ENCODE assay signal across 24 mouse cellular contexts in genomic region chr9:109068095-109068735, GRCm38 (mm10). TPM values are rescaled to one million over a fixed set of nuclear protein-coding genes. Genes with fewer than 3 reads are reported as not detected.
DNase-seq lines count a peak whose midpoint lies in the region; ATAC-seq and TF ChIP-seq lines count a peak whose summit lies in the region.
"Had no signal": no experiment of that assay in that cellular context is flagged by ENCODE, and none has a peak within 500 bp of the region (broad histone marks: within the 10 kb centered on the region; RNA-seq: fewer than 3 reads in every experiment).

No protein-coding gene starts in this region.

- peak; percentile 37 for TF ChIP-seq CTCF in forebrain, postnatal 0 days (IDR thresholded peaks at IDR 0.05; ENCODE audit: low read depth)
- peak; percentile 47 for TF ChIP-seq CTCF in kidney, postnatal 0 days (IDR thresholded peaks at IDR 0.05; ENCODE audit: low read depth)
- peak; percentile 32; the same call in 1 of the 2 replicates for TF ChIP-seq CTCF in lung, postnatal 0 days (IDR thresholded peaks at IDR 0.05)

- TF ChIP-seq EP300 in lung, postnatal 0 days (IDR thresholded peaks at IDR 0.05), result no peak

- no peak overlapping the region for H3K27ac ChIP-seq in forebrain, postnatal 0 days (ENCODE audit: low read depth, low read length)
- H3K27ac ChIP-seq in forebrain, embryonic 10.5 days, result no peak overlapping the region
- H3K27ac ChIP-seq in kidney, postnatal 0 days, result no peak overlapping the region
- H3K27ac ChIP-seq in kidney, embryonic 16.5 days (ENCODE audit: low read length), result no peak overlapping the region
- no peak overlapping the region for H3K27ac ChIP-seq in lung, postnatal 0 days (ENCODE audit: low read length)
- H3K27ac ChIP-seq: embryonic facial prominence, embryonic 10.5 days; forebrain, embryonic 13.5 days; heart, embryonic 10.5 days; hindbrain, embryonic 14.5 days; limb, embryonic 12.5 days; neural tube, embryonic 12.5 days had no signal

- no peaks in the 10 kb centered on the region for H3K9me3 ChIP-seq in forebrain, postnatal 0 days (ENCODE audit: low read length)
- H3K9me3 ChIP-seq in forebrain, embryonic 10.5 days, result no peaks in the 10 kb centered on the region
- H3K9me3 ChIP-seq in kidney, postnatal 0 days (replicated peaks; ENCODE audit: low read length), result no peaks in the 10 kb centered on the region
- no peaks in the 10 kb centered on the region for H3K9me3 ChIP-seq in kidney, embryonic 16.5 days (ENCODE audit: low read length)
- H3K9me3 ChIP-seq in lung, postnatal 0 days (ENCODE audit: low read length), result no peaks in the 10 kb centered on the region
- H3K9me3 ChIP-seq: embryonic facial prominence, embryonic 10.5 days; forebrain, embryonic 13.5 days; heart, embryonic 10.5 days; limb, embryonic 12.5 days; neural tube, embryonic 12.5 days had no signal

- WGBS in forebrain, postnatal 0 days, result 92% methylated on average over 3 of the region's 3 CpGs
- 93% methylated on average over 3 of the region's 3 CpGs for WGBS in forebrain, embryonic 10.5 days
- 83% methylated on average over 3 of the region's 3 CpGs for WGBS in kidney, postnatal 0 days
- 88% methylated on average over 3 of the region's 3 CpGs for WGBS in kidney, embryonic 16.5 days
- WGBS in lung, postnatal 0 days, result 94% methylated on average over 3 of the region's 3 CpGs

- no peak overlapping the region for H3K4me3 ChIP-seq in forebrain, postnatal 0 days (ENCODE audit: low read depth, low read length)
- H3K4me3 ChIP-seq in forebrain, embryonic 10.5 days, result no peak overlapping the region
- no peak overlapping the region for H3K4me3 ChIP-seq in kidney, postnatal 0 days (replicated peaks; ENCODE audit: low read depth, low read length)
- no peak overlapping the region for H3K4me3 ChIP-seq in kidney, embryonic 16.5 days (ENCODE audit: low read length)
- H3K4me3 ChIP-seq in lung, postnatal 0 days (ENCODE audit: low read depth, low read length), result no peak overlapping the region
- H3K4me3 ChIP-seq: embryonic facial prominence, embryonic 10.5 days; forebrain, embryonic 13.5 days; heart, embryonic 10.5 days; limb, embryonic 12.5 days; neural tube, embryonic 12.5 days had no signal

- no peaks in the 10 kb centered on the region for H3K27me3 ChIP-seq in forebrain, postnatal 0 days (ENCODE audit: insufficient read depth, low read length)
- H3K27me3 ChIP-seq in forebrain, embryonic 10.5 days (ENCODE audit: poor library complexity, severe bottlenecking), result no peaks in the 10 kb centered on the region
- H3K27me3 ChIP-seq in kidney, postnatal 0 days (ENCODE audit: insufficient read depth, low read length), result no peaks in the 10 kb centered on the region
- H3K27me3 ChIP-seq in kidney, embryonic 16.5 days (ENCODE audit: insufficient read depth, low read length), result no peaks in the 10 kb centered on the region
- no peaks in the 10 kb centered on the region for H3K27me3 ChIP-seq in lung, postnatal 0 days (replicated peaks; ENCODE audit: insufficient read depth, low read length)
- H3K27me3 ChIP-seq: forebrain, embryonic 13.5 days; limb, embryonic 12.5 days; neural tube, embryonic 12.5 days; Patski had no signal

- H3K4me1 ChIP-seq in forebrain, postnatal 0 days (ENCODE audit: insufficient read depth), result peaks cover 10% of the 10 kb centered on the region; the same call in 1 of the 2 replicates
- H3K4me1 ChIP-seq in forebrain, embryonic 10.5 days, result peaks cover 13% of the 10 kb centered on the region
- peaks cover 7% of the 10 kb centered on the region for H3K4me1 ChIP-seq in kidney, postnatal 0 days (replicated peaks; ENCODE audit: insufficient read depth, low read length)
- H3K4me1 ChIP-seq in kidney, embryonic 16.5 days (ENCODE audit: insufficient read depth, low read length), result peaks cover 8% of the 10 kb centered on the region
- H3K4me1 ChIP-seq in lung, postnatal 0 days (ENCODE audit: insufficient read depth, low read depth, low read length), result peaks cover 4% of the 10 kb centered on the region; the same call in 1 of the 2 replicates

- H3K9ac ChIP-seq in forebrain, postnatal 0 days, result no peak overlapping the region
- no peak overlapping the region for H3K9ac ChIP-seq in kidney, postnatal 0 days (ENCODE audit: low read depth, low read length)
- no peak overlapping the region for H3K9ac ChIP-seq in kidney, embryonic 16.5 days (replicated peaks; ENCODE audit: low read length)
- no peak overlapping the region for H3K9ac ChIP-seq in lung, postnatal 0 days (replicated peaks; ENCODE audit: low read depth)
- H3K9ac ChIP-seq: forebrain, embryonic 13.5 days; hindbrain, embryonic 14.5 days; limb, embryonic 12.5 days; neural tube, embryonic 12.5 days had no signal

- no peak for DNase-seq in forebrain, postnatal 0 days
- DNase-seq in forebrain, embryonic 10.5 days (ENCODE audit: extremely low spot score, low spot score), result no peak
- DNase-seq in kidney, postnatal 0 days (ENCODE audit: low spot score), result peak; percentile 40
- no peak for DNase-seq in lung, postnatal 0 days (ENCODE audit: low spot score)
- no peak for DNase-seq in lung, postnatal 4 days
- peak; percentile 64 for DNase-seq in yolk sac, embryonic 10.5 days (ENCODE audit: low spot score)
- DNase-seq in lung, postnatal 10 days, result no peak
- DNase-seq: adrenal gland, adult 8-10 months; cerebellum, adult 9-10 months; layer of hippocampus, adult 9-11 months; lung, adult 18-20 months; lung, postnatal 36 days; right cerebral cortex, adult 18-20 months; thymus, adult 18-20 months; thymus, postnatal 4 days had no signal

- ATAC-seq in forebrain, postnatal 0 days, result no peak
- ATAC-seq in kidney, postnatal 0 days (replicated peaks; ENCODE audit: low FRiP score, low read depth), result no peak
- ATAC-seq in kidney, embryonic 16.5 days (ENCODE audit: low FRiP score, low TSS enrichment), result no peak
- no peak for ATAC-seq in lung, postnatal 0 days
- ATAC-seq: forebrain, embryonic 13.5 days; intestine, embryonic 16.5 days; Patski had no signal

- peaks cover 81% of the 10 kb centered on the region for H3K36me3 ChIP-seq in forebrain, postnatal 0 days (ENCODE audit: insufficient read depth)
- H3K36me3 ChIP-seq in forebrain, embryonic 10.5 days (replicated peaks), result peaks cover 90% of the 10 kb centered on the region
- H3K36me3 ChIP-seq in kidney, postnatal 0 days (ENCODE audit: insufficient read depth, low read length), result peaks cover 48% of the 10 kb centered on the region
- peaks cover 62% of the 10 kb centered on the region for H3K36me3 ChIP-seq in kidney, embryonic 16.5 days (ENCODE audit: insufficient read depth, low read length)
- H3K36me3 ChIP-seq in lung, postnatal 0 days (ENCODE audit: insufficient read depth, low read length), result peaks cover 39% of the 10 kb centered on the region

- no peak overlapping the region for H3K4me2 ChIP-seq in forebrain, postnatal 0 days (ENCODE audit: low read depth)
- H3K4me2 ChIP-seq in kidney, postnatal 0 days (ENCODE audit: low read length), result no peak overlapping the region
- H3K4me2 ChIP-seq in kidney, embryonic 16.5 days (replicated peaks; ENCODE audit: low read depth, low read length), result no peak overlapping the region
- H3K4me2 ChIP-seq in lung, postnatal 0 days (replicated peaks; ENCODE audit: low read depth, low read length), result no peak overlapping the region
- H3K4me2 ChIP-seq: forebrain, embryonic 13.5 days; hindbrain, embryonic 14.5 days; limb, embryonic 12.5 days; neural tube, embryonic 12.5 days had no signal

RNA-seq across cellular contexts. Expression of gene Atrip, which starts 5.7 kb away (rescaled TPM):
- 45.2 and 46.1 TPM in 2 replicates for total RNA-seq in forebrain, postnatal 0 days (2014; rRNA removed)
- 34.6 and 34.8 TPM in 2 replicates for polyA plus RNA-seq in forebrain, postnatal 0 days (2015; fragmentation: Nextera tagmentation; extraction: Ambion mirVana)
- 34.9 and 35.0 TPM in 2 replicates for polyA plus RNA-seq in forebrain, embryonic 10.5 days (2016; fragmentation: Nextera tagmentation; extraction: Ambion mirVana)
- 18.8 and 20.9 TPM in 2 replicates for polyA plus RNA-seq in kidney, postnatal 0 days (2015; fragmentation: Nextera tagmentation; extraction: Ambion mirVana)
- polyA plus RNA-seq in kidney, embryonic 16.5 days (2015; fragmentation: Nextera tagmentation; extraction: Ambion mirVana), result 26.7 and 30.7 TPM in 2 replicates
- polyA plus RNA-seq in lung, postnatal 0 days (2015; fragmentation: Nextera tagmentation; extraction: Ambion mirVana), result 11.4 and 12.6 TPM in 2 replicates

RNA-seq across cellular contexts. Expression of gene Trex1, which starts 8.7 kb away (rescaled TPM):
- 22.5 and 25.3 TPM in 2 replicates for total RNA-seq in forebrain, postnatal 0 days (2014; rRNA removed)
- polyA plus RNA-seq in forebrain, postnatal 0 days (2015; fragmentation: Nextera tagmentation; extraction: Ambion mirVana), result 16.5 and 20.3 TPM in 2 replicates
- polyA plus RNA-seq in forebrain, embryonic 10.5 days (2016; fragmentation: Nextera tagmentation; extraction: Ambion mirVana), result 7.6 and 9.1 TPM in 2 replicates
- polyA plus RNA-seq in kidney, postnatal 0 days (2015; fragmentation: Nextera tagmentation; extraction: Ambion mirVana), result 14.3 and 15.2 TPM in 2 replicates
- polyA plus RNA-seq in kidney, embryonic 16.5 days (2015; fragmentation: Nextera tagmentation; extraction: Ambion mirVana), result 13.6 and 16.6 TPM in 2 replicates
- 19.3 and 20.9 TPM in 2 replicates for polyA plus RNA-seq in lung, postnatal 0 days (2015; fragmentation: Nextera tagmentation; extraction: Ambion mirVana)

RNA-seq across cellular contexts. Expression of gene Ccdc51, which starts 14.1 kb away (rescaled TPM):
- total RNA-seq in forebrain, postnatal 0 days (2014; rRNA removed), result 12.2 and 12.9 TPM in 2 replicates
- 6.4 and 7.2 TPM in 2 replicates for polyA plus RNA-seq in forebrain, postnatal 0 days (2015; fragmentation: Nextera tagmentation; extraction: Ambion mirVana)
- polyA plus RNA-seq in forebrain, embryonic 10.5 days (2016; fragmentation: Nextera tagmentation; extraction: Ambion mirVana), result 13.3 and 14.7 TPM in 2 replicates
- polyA plus RNA-seq in kidney, postnatal 0 days (2015; fragmentation: Nextera tagmentation; extraction: Ambion mirVana), result 12.9 and 13.8 TPM in 2 replicates
- polyA plus RNA-seq in kidney, embryonic 16.5 days (2015; fragmentation: Nextera tagmentation; extraction: Ambion mirVana), result 16.5 and 16.8 TPM in 2 replicates
- 6.8 and 7.2 TPM in 2 replicates for polyA plus RNA-seq in lung, postnatal 0 days (2015; fragmentation: Nextera tagmentation; extraction: Ambion mirVana)

RNA-seq across cellular contexts. Expression of gene Tma7, which starts 14.2 kb away (rescaled TPM):
- total RNA-seq in forebrain, postnatal 0 days (2014; rRNA removed), result 177 and 216 TPM in 2 replicates
- 695 and 816 TPM in 2 replicates for polyA plus RNA-seq in forebrain, postnatal 0 days (2015; fragmentation: Nextera tagmentation; extraction: Ambion mirVana)
- polyA plus RNA-seq in forebrain, embryonic 10.5 days (2016; fragmentation: Nextera tagmentation; extraction: Ambion mirVana), result 793 and 804 TPM in 2 replicates
- polyA plus RNA-seq in kidney, postnatal 0 days (2015; fragmentation: Nextera tagmentation; extraction: Ambion mirVana), result 635 and 680 TPM in 2 replicates
- polyA plus RNA-seq in kidney, embryonic 16.5 days (2015; fragmentation: Nextera tagmentation; extraction: Ambion mirVana), result 494 and 537 TPM in 2 replicates
- 375 and 393 TPM in 2 replicates for polyA plus RNA-seq in lung, postnatal 0 days (2015; fragmentation: Nextera tagmentation; extraction: Ambion mirVana)

RNA-seq across cellular contexts. Expression of gene Plxnb1, which starts 27.0 kb away (rescaled TPM):
- 56.3 and 78.2 TPM in 2 replicates for total RNA-seq in forebrain, postnatal 0 days (2014; rRNA removed)
- polyA plus RNA-seq in forebrain, postnatal 0 days (2015; fragmentation: Nextera tagmentation; extraction: Ambion mirVana), result 7.3 and 10.2 TPM in 2 replicates
- polyA plus RNA-seq in forebrain, embryonic 10.5 days (2016; fragmentation: Nextera tagmentation; extraction: Ambion mirVana), result 27.0 and 28.9 TPM in 2 replicates
- polyA plus RNA-seq in kidney, postnatal 0 days (2015; fragmentation: Nextera tagmentation; extraction: Ambion mirVana), result 8.4 and 9.6 TPM in 2 replicates
- polyA plus RNA-seq in kidney, embryonic 16.5 days (2015; fragmentation: Nextera tagmentation; extraction: Ambion mirVana), result 18.9 and 19.8 TPM in 2 replicates
- 8.8 and 10.0 TPM in 2 replicates for polyA plus RNA-seq in lung, postnatal 0 days (2015; fragmentation: Nextera tagmentation; extraction: Ambion mirVana)

Comparison
In these comparisons a context has a peak if more than half of its experiments do, and no peak if none do; other contexts are left out.
1. DNase-seq: peak in kidney, postnatal 0 days (single experiment) and yolk sac, embryonic 10.5 days (single experiment); none in forebrain, postnatal 0 days (single experiment), forebrain, embryonic 10.5 days (single experiment), lung, postnatal 0 days (single experiment), lung, postnatal 4 days (0 of 2) and lung, postnatal 10 days (single experiment).
2. Peak in every context shown above with its lines, with median percentiles within 50 percentile points of each other: CTCF ChIP-seq.